Mouse (Mus musculus) heart, adult 9 months (tissue): Measurements from ENCODE around the gene Phykpl.
"Not testable (repeated sequence)": the region's sequence is repeated elsewhere in the genome, so short reads cannot be mapped to it uniquely, and the experiment has no call there.

Experiments
- DNase-seq, 2 experiments: peaks; one replicate each; pipeline ENCODE4 v3.0.0; 2022; ENCODE audit warnings: low spot score in 2 of 2

The Phykpl gene

GRCm38 (mm10) chr11:51617693-51618092 is 33.1 kb downstream of the Phykpl start:
- DNase-seq = peak; percentile 60 to 72

DNA sequence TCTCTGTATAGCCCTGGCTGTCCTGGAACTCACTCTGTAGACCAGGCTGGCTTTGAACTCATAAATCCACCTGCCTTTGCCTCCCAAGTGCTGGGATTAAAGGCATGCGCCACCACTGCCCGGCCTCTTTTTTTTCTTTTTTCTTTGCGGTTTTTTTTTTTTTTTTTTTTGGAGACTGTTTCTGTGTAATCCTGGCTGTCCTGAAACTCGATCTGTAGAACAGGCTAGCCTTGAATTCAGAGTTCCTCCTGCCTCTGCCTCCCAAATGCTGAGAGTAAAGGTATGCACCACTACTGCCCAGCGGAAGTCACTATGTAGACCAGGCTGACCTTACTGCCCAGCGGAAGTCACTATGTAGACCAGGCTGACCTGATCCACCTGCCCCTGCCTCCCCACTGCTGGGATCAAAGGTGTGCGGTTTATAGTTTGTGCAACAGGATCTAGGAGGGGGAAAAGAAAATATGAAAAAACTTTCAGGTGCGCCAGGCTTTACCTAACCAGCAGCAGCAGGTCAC is 34.4 kb downstream of the Phykpl start:
- DNase-seq = no peak

DNA sequence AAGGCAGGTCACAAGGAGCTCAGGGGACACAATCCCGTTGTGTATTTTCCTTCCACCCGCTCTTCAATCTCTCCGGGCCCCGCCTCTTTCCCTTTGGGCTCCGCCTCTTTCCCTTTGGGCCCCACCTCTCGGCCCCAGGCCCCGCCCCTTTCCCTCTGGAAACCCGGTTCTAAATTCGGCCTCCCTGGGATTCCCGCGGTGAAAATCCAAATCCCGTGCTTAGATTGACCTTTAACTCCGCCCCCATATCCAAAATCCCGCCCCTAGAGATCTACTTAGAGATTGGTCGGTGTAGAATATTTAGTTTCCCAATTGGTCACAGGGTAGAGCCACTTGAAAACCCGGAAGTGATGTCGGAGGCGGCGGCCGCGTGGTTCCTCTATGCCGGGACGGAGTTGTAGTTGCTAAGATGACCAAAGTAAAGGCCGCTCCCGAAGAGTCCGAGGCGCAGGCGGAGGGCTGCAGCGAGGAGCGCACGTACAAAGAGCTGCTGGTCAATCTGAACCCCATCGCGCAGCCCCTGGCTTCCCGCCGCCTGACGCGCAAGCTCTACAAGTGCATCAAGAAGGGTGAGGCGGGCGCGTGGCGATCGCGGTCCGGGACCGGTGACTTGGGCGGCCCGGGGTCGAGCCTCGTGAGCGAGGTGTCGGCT is 35.0 kb downstream of the Phykpl start, which contains the start of gene Nhp2:
Gene Nhp2 (plus strand): TSS at position 327 of the 652 bp plus-strand sequence.
- peak; percentile 95 to 98 for DNase-seq

DNA sequence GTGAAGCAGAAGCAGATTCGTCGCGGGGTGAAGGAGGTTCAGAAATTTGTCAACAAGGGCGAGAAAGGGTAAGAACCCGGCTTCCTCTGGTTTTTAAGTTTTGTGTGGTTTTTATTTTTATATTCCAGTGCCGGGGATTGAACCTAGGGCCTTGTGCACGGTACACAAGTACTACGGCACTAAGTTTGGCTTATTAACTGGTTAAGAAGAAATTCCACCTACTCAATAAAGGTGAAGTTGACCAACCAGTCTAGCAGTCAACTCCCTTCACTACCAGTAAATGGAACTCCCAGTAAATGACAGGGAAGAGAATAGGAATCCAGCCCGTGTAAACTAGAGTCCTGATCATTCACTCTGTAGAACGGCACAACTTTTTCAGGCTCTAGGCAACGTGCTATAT is 35.5 kb downstream of the Phykpl start:
- no peak for DNase-seq

- DNase-seq = no peak
These were observed 37.2 kb downstream of the Phykpl start for GRCm38 (mm10) chr11:51621776-51622175.

DNA sequence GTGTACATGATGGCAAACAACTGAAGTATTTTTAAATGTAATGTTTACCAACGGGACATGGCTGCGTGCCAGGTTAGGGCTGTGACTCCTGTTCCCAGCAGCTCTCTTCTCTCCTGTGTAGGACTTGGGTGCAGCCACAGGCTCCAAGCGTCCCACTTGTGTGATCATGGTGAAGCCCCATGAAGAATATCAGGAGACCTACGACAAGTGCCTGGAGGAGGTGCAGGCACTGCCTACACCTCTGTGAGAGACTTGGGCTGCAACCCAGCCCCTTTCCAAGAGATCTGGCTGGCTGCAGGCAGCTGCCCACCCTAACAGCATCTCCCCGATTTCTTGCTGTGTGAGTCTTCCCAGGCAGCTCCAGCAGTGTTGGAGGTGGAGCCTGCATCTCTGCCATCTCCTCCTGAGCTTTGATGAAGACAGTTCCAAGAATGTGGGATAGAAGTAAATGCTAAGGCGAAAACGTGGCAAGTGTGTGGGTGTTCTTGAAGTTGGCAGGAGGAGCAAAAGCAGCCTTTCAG is 38.5 kb downstream of the Phykpl start:
- DNase-seq = no peak

- DNase-seq = no peak
These were observed 40.7 kb downstream of the Phykpl start for GRCm38 (mm10) chr11:51625187-51625820.

- DNase-seq = no peak
These were observed 42.9 kb downstream of the Phykpl start for GRCm38 (mm10) chr11:51627425-51627824.

DNA sequence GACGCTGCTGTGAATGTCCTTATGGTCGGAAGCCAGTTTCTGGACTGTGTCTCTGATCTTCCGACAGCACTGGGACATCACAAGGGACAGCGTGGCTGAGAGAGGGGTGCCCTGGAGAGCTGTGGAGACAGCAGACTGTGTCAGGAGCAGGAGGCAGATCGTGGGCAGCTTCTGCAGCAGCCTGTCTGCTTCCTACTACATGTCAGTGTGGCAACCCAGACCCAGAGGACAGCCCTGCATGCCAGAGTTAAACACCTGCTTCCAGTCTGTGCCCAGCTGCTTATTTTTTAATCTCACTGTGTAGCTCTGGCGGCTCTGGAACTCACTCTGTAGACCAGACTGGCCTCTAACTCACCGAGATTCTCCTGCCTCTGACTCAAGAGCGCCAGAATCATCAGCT is 43.4 kb downstream of the Phykpl start:
- DNase-seq = no peak

DNA sequence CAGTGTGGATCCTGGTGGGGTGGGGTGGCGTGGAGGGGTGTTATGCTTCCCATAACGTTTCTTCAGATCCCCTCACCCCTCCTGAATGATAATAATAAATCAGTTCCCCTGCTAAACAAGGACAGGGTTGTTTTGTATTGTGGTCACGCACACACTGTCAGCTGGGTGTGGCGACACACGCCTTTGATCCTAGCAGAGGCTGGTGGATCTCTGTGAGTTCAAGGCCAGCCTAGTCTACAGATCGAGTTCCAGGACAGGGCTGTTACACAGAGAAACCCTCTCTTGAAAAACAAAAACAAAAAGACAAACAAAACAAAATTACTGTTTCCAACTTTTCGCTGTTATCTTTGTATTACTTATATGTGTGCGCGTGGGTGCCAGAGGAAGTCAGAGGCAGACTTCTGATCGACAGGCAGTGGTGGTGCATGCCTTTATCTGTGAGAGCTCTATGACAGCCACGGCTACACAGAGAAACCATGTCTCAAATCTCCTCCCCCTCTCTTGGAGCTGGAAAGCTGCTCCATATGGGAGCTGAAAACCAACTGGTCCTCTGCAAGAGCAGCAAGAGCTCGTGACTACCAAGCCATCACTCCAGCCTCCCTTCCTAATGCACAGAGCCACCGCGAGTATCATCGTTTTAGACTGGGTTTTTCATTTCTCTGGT is 45.2 kb downstream of the Phykpl start:
- no peak for DNase-seq

DNA sequence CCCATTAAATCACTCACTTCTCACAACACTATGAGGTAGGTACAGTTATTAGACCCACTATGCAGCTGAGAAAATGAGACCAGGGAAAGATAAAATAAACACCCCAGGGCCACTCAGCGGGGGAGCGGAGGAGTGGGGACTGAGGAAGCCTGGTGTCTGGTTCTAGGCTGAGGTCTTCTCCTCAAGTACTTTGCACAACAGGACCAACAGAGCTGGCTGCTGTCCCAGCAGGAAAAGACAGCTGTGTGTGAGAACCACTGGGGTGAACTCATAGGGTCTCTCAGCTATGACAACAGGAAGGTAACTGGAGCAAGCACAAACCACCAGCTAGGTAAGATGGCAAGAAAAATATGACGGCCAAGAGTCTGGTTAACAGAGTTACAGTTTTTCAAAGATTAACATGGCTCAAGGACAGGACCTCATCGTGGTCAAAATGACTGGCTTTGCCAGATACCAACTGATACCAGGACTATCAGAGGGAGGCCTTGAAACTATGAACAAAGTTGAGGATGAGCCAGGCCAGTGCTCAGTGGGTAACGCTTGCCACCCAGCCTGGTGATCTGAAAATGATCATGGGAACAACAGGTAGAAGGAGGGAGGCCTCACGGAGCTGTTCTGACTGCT is 47.7 kb downstream of the Phykpl start:
- no peak for DNase-seq

DNA sequence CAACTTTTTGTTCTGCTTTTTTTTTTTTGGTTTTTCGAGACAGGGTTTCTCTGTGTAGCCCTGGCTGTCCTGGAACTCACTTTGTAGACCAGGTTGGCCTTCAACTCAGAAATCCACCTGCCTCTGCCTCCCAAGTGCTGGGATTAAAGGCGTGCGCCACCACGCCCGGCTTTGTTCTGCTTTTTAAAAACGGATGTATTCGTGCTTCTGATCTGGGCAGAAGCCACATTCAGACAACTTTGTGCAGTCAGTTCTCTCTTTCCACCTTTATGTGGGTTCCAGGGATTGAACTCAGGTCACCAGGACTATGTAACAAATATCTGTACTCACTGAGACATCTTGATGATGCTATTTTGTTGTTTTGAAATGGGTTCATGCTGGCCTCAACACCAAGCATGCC is 48.6 kb downstream of the Phykpl start:
- not testable (repeated sequence) for DNase-seq

GRCm38 (mm10) chr11:51633721-51634120 is 49.2 kb downstream of the Phykpl start:
- DNase-seq = no peak

DNA sequence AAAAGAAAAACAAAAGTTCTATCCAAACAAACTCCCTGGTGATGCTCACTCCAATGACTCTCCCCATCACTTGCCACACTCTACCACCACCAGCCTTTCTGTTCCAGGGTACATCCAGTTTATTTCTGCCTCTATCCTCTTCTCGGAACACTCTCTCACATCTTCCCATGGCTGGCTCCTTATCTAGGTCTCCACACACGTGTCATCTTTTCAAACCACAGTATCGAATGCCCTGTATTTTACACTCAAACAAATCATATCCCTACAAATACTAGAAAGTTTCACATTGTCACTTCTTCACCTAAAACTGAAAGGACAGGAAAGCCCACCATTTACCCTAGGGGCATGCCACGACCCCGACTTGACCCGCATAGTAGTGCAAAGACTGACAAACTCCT is 50.6 kb downstream of the Phykpl start:
- DNase-seq = no peak

DNA sequence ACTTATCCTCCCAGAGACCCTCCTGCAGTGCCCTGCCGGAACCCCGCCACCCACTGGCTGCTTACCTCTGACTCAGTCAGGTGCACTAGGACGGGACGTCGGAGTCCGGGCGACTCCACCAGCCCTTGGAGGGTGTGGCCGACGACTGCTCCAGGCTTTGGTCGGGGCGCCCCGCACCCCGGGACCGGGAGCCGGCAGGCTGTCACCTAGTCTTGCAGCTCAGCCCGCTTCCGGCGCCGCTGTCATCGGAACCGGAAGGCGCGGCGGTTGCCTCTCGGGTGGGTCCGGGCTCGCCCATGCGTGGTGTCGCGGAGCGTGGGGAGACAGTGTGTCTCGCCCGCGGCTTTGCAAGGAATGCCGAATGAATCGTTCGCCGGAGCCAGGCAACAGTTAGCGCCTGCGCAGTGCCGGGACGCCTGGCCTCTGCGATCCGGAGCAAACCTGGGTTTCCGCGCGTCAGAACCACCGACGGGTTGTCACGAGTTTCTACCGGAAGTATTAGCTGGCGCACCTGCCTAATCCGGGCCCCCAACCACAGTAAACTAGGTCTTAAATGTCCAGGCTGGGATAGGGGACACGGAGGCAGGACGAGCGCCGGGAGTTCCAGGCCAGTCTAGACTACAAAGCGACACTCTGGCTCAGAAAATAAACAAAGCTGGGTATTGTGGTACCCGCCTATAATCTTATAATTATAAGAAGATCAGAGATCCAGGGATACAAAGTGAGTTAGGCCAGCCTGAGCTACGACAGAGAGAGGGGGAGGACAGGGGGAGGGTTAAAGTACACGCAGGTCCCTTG is 51.2 kb downstream of the Phykpl start, which contains the start of gene Rmnd5b:
Gene Rmnd5b (minus strand): TSS at position 372 of the 798 bp plus-strand sequence.
- peak; percentile 89 to 90 for DNase-seq

GRCm38 (mm10) chr11:51636323-51636684 is 51.7 kb downstream of the Phykpl start:
- DNase-seq = peak in 1 of 2 experiments; percentile 49

DNA sequence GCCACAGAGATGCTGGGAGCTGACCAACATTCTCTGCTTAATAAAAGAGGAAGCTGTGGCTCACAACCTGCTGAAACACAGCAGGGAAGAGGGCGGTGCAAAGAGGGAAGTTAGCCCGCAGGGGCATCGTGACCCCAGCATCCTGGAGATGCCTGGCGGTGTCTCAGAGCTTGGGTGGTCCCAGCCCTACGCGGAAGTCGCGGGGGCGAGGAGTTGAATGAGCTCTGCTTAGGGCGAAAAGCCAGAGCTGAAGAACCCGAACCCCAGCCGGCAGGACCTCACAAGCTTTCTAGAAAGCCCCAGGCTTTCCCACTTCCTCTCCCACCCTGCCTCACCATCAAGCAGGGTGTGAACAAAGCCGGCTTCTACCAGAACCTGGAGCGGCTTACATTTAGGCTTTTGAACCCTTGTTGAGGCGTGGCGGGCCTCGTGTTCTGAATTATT is 53.4 kb downstream of the Phykpl start:
- peak; percentile 44 to 63 for DNase-seq

DNA sequence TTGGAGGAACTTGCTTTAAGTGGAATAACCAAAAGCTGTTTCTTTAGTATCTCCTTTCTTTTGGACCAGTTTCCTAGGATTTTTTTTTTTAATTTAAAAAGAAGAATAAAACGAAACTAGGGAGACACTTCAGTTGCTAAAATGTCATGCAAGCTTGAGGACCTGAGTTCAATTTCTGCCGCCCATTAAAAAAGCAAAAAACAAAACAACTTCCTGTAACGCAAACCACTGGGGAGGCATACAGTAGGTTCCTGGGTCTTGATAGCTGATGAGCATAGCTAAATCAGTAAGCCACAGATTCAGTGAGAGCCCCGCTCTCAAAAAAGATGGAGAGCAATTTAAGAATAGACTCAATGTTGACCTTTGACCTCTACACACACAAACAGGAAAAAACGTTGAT is 53.9 kb downstream of the Phykpl start:
- DNase-seq = no peak

DNA sequence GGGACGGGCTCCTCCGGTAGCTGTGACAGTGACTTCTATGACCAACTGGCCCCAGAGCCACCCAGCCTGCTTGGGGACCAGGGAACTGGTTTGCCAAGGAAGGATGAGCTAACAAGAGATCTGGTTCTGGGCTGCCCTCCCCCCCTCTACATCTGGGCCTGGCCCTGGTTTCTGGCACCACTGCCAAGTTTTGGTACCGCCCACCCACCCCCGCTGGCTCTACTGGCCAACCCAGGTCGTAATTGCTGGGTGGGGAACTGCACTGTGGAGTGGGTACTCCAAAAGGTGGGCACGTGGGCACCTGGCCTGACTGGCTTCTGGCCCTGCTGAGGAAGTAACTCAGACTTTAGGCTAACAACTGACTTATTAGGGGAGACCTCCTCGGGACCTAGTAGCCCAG is 56.2 kb downstream of the Phykpl start:
- no peak for DNase-seq

- DNase-seq = no peak
These were observed 58.6 kb downstream of the Phykpl start for GRCm38 (mm10) chr11:51643202-51643601.

- DNase-seq = no peak
These were observed 59.2 kb downstream of the Phykpl start for GRCm38 (mm10) chr11:51643761-51644160.
